Mouse (Mus musculus) left cerebral cortex, postnatal 10 days (tissue): ENCODE data around the gene Sp110. TPM values are rescaled to one million over a fixed set of nuclear protein-coding genes. Genes with fewer than 3 reads are reported as not detected.
"Not testable (repeated sequence)": the region's sequence is repeated elsewhere in the genome, so short reads cannot be mapped to it uniquely, and the experiment has no call there.

Source experiments
- DNase-seq, 2 experiments: peaks; one replicate each; pipeline ENCODE4 v3.0.0; 2021 to 2022; ENCODE audit warnings: low spot score in 2 of 2, mixed read lengths in 1 of 2; ENCODE audit errors: extremely low spot score in 1 of 2
- intact Hi-C: fragments of 180-260 bp; cut with DNase I; formaldehyde crosslinking; loops from one replicate; pipeline ENCODE4 v1.15.1; 2025
- total RNA-seq, 2 experiments: library from RNA; stranded (reverse); gene quantifications; 2 replicates each; pipeline ENCODE4 v1.2.3; 2021

Sp110 gene
- total RNA-seq: under 1 TPM; 0.51 to 0.95 TPM

DNA sequence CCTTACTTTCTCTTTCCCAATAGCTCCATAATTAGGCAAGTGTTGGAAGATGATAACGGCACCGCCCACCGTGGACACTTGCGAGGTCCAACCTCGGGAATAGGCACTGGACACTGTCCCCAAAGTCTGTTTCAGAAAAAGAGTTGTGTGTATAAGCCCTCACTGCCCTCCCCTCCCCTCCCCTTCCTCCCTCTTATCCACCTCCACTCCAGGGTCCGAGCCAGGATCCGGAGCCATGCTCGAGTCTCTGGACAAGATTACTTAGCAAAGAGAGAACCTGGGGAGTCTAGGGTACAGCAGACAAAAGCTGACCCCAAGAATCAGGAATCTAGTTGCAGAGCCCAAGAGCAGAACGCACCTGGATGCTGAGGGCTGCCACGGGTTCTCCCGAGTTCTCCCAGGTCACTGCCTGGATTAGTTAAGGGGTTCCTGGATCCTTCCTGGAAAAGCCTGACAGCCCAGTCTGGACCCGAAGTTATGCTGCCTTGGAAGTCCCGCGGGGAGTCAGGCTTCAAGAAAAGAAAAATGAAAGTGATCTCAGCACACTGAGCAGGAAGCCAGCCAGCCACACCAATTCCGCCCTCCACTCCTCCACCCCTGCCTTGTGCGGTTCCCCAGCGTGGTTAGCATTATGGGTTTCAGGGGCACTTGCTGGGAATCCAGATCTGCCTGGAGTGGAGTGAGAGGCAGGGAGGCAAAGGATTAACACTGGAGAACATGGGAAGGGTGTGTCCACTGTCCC is at the start of gene Sp110:
Gene Sp110 (minus strand): TSS at position 547 of the 742 bp plus-strand sequence.
- intact Hi-C loops, DNase-seq: not testable (repeated sequence)

DNA sequence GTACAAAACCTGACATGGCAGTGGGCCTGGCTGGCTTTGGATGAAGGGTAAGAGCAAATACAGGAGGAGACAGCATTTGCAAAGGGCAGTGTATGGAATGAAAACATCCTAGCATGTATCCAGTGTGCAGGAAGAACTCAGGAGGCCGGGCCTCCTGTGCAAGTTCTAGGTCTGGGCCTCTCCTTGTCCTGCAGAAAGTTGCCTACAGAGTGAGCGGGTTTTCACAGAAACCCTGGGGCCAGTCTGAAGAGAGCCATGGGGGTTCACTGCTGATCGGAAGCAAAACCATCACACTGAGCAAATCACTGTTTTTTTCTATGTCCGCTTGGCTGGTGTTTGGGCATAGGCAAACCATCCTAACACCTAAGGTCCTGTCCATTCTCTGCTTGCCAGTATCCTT is 39.5 kb upstream of the Sp110 start:
- DNase-seq: peak in 1 of 2 experiments; percentile 37

DNA sequence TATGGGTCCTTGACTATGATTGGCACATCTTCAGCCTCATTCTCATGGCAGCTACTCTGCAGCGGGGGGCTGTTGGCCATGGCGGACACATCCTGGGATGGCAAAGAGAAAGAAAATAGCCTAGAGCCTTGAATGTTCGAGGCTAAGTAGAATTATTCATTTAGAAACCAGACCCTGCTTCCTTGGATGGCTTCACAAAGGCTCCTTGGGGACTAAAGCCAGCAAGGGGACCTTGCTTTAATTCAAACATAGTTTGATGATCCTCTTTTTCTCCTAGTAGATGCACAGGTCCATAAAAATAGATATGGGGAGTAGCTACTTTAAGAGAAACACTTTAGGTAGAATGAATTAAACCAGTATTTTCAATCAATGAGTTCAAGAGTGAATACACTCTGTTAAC is 38.3 kb upstream of the Sp110 start:
- DNase-seq, intact Hi-C loops: not testable (repeated sequence)

More for the DNA sequence above, 39.5 kb upstream of the Sp110 start:
- intact Hi-C loops: not testable (repeated sequence)

DNA sequence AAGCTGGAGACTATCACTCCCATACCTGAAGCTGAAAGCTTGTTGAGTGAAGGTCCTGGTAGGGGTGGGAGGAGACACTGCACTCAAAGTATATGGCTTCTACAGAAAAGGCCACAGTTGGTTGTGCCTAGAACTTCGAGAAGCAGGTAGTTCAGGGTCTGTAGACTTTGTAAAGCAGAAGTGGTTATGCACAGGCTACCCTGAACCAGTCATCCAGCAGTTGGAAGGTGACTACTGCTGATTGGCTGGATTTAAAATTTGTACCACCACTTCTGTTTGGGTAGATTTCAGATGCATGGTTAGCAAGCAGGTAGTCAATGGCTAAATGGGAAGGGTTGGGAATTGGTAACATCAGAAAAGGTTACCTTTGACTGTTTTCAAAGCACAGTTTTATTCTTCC is 20.1 kb upstream of the Sp110 start:
- intact Hi-C loops, DNase-seq: not testable (repeated sequence)

DNA sequence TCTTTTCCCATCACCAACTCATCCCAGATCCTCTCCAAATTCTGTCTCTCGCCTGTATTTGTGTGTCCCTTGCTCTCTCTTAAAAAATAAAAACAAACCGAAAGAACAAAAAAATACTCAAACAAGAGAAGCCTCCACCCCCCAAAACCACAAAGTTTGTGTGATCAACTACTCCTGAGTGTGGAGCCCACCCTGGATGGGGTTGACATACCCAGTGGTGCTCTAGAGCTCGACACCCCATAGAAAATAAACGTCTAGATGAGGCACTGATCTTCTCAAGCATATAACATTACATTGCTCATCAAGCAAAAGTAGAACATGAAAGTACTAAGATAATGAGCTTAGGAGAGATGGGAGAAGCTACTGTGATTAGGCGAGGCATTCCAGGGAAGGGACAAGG is 18.5 kb upstream of the Sp110 start:
- DNase-seq, intact Hi-C loops: not testable (repeated sequence)

DNA sequence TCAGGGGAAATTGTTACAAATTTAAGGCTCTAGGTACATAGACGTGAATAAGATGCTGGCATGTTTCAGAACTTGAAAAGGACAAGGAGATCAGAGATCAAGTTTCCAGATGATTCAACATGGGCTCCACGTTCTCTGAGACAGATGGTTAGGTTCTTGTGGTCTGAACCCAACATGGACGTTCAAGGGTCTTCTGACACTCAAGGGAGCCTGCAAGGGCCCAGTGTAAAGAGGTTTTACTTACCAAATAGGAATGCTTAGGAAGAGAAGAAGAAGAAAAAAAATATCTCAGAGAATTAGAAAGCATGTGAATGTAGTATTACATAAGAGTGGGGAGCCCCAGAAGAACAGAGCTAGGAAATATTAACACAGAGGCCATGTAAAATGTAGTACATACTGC is 17.2 kb upstream of the Sp110 start:
- intact Hi-C loops: not testable (repeated sequence)

DNA sequence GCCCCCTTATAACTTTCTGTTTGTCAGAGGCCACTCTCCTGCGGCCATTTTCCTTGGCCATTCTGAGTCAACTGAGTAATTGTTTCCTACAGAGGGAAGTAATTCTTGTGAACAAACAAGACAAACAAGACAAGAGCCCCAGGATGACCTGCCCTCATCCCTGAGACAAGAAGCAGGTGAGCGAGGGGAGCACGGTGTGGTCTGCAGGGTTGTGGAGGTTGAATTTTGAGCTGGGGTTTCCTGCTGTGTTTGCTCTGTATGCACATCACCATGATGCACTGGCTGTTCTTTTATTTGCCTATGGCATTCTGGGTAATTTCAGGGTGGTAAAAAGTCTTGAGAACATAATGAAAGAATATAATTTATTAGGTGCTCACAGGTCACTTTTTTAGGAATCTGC is 16.5 kb upstream of the Sp110 start:
- DNase-seq, intact Hi-C loops: not testable (repeated sequence)

More for the DNA sequence above, 17.2 kb upstream of the Sp110 start:
- not testable (repeated sequence) for DNase-seq

DNA sequence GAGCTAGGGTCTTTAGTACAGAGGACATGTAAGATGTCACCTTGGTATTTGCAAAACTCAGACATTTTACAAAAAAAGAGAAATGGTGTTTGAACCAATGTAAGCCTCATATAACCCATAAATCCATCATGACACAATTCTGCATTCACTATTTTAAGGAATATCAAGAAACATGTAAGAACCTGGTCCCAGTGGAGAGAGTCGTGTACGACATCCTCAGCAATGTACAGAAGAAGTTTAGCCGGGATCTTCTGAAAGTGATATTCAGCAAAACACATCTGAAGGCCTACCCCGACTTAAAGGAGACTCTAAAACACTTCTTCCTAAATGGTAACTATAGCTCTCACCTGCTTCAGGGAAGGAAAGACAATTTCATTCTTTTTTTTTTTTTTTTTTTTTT is 12.0 kb upstream of the Sp110 start:
- DNase-seq, intact Hi-C loops: not testable (repeated sequence)

DNA sequence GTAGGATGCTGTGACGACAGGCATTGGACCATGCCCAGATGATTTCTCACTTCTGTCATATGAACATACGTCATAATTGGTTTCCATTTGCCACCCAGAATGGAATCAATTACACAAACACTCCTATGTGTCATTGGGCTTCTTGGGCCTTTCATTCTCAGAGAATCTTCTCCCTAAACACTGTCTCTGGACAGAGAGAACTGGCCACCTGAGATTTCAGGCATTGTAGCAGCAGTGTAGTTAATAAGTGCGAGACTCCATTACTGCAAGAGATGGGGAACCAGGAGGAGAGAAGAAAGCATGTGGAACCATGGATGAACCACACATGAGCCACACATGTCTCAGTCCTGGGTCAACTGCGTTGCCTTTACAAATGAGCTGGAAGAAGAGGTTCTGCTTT is 9.7 kb upstream of the Sp110 start:
- DNase-seq, intact Hi-C loops: not testable (repeated sequence)

DNA sequence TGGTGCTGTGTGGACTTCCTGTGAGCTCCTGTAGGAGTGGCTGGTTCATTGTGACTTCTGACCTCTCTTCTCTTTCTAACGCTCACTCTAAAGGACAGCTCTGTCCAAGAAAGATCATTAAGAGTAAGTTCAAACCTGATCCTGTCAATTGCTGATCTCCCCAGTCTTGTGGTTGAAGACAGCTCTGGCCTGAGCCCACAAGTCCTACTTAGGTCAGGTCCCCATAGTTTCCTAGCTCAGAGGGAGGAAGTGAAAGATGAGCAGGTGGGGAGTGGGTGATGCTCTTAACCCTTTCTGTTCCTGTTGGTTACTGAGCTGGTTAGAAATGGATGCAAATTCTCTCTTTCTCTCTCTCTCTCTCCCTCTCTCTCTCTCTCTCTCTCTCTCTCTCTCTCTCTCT is 5.7 kb upstream of the Sp110 start:
- intact Hi-C loops, DNase-seq: not testable (repeated sequence)

DNA sequence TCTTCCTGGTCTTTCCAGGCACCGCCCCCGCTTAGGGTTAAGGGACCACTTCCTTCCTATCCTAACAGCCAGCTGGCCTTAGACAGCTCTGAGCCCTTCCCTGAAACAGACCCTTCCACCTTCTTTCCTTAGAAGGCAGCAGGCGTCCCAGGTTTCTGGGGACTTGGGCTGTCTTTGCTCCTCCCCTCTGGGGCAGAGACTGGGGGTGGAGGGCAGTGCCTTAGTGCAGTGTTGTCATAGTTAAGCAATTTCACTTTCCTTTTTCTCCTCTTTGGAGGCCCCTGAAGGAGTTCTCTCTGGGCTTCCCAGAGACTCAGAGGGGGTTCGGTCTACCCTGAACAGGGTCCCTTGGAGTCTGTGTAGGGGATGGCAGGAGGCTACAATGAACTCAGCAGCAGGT is 2.2 kb upstream of the Sp110 start:
- intact Hi-C loops, DNase-seq: not testable (repeated sequence)

DNA sequence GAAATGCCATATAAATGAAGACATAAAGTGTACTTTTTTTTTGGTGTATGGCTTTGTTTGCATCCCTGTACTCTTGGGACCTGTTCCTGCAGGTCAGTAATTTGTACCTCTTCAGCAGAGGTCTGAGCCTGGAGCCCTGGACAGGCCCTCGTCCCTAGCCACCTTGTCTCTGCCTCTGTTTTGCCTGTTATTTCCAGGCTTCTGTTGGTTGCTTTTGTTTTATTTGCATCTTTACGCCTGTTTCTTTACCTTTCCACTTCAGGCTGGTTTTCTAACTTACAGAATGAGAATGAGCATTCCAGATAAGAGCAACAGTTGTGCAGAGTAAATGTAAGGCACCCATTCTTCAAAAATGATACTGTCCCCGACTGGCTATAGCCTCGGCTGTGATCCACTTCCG is 1.5 kb upstream of the Sp110 start, which contains the start of gene Sp140:
Gene Sp140 (plus strand): TSS at position 301 of the 400 bp plus-strand sequence.
- DNase-seq, intact Hi-C loops: not testable (repeated sequence)

DNA sequence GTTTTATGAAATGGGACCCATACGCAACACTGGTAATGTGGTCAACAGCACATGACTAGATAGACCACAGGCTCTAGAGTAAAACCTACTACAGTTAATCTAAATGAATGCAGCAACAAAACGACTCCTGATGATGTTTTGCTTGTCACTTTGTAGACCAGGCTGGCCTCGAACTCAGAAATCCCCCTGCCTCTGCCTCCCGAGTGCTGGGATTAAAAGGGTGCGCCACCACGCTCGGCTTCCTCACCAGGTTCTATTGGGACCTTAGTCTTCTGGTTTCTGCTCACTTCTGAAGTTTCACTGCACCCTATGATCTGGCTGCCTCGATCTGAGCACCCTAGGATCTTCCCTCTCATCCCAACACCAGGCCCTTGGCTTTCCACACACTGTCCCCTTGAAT is 6.1 kb downstream of the Sp110 start:
- intact Hi-C loops, DNase-seq: not testable (repeated sequence)

DNA sequence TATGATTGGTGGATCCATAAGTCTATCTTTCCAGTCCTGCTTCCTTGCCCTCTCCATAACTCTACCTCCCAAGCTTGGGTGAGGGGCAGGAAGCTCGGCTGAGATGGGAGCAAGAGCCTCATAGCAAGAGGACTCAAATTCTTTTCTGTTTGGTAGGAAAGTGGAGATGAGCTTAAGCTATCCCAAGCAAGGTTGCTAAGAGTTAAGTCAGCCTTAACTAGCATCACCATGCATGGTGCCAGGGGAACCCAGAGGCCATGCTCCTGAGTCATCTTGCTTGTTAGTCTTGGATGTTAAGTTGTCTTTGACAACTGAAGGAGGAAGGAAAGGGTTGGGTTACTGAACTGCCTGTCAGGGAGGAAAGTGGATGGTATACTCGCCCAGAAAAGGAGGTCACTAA is 9.9 kb downstream of the Sp110 start:
- DNase-seq, intact Hi-C loops: not testable (repeated sequence)

DNA sequence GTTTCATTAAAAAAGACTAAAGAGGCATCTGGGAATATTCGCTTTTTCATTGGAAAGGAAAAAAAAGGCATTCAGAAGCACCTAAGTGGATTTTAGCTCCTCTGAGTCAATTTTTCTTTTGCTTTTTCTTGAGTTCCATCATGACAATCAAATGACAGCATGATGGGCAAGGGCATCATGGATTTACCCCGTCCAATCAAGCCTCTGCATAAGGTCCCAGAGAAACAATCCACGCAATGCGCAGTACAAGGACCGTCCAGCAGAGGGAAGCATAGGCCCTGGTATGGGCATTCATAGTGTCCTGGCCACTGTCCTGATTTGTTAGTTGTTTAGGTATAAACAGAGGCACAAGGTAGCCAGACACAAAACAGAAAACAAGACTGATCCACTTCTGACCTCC is 17.1 kb downstream of the Sp110 start:
- DNase-seq, intact Hi-C loops: not testable (repeated sequence)

DNA sequence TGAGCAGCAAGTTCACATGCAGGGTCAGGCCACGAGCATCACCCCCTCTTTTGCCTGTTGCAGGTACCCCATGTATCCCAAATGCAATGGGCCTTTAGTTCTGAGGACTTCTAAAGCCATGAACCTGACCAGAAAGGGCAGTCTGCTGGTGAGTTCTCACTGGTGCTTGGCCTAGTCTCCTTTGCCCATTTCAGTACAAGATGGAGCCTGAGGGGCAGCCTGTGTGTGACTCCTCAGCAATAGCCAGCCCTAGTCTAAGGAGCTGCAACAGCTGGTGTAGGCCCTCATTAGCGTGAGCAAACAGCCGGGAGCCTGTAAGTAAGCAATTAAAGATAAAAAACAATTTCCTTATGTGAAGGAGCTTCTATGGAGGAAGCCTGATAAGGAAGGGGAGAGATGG is 18.0 kb downstream of the Sp110 start:
- DNase-seq, intact Hi-C loops: not testable (repeated sequence)

DNA sequence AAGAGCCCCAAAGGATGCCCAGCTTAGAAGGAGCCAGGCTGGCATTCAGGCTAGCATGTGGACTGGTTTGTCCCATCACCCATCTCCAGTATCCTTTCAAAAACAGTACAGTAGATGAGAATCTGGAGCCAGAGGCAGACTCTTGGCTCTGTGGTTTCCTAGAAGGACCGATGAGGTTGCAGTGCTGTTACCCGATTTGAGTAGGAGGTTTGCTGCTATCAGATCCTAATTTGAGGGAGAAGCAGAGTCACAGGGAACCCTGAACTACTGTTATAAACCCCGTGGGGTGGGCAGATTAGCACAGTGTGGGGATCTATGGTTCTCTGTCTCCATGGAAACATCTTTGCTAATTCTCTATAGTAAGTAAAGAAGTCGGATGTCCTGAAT is 18.5 kb downstream of the Sp110 start:
- intact Hi-C loops: not testable (repeated sequence)

DNA sequence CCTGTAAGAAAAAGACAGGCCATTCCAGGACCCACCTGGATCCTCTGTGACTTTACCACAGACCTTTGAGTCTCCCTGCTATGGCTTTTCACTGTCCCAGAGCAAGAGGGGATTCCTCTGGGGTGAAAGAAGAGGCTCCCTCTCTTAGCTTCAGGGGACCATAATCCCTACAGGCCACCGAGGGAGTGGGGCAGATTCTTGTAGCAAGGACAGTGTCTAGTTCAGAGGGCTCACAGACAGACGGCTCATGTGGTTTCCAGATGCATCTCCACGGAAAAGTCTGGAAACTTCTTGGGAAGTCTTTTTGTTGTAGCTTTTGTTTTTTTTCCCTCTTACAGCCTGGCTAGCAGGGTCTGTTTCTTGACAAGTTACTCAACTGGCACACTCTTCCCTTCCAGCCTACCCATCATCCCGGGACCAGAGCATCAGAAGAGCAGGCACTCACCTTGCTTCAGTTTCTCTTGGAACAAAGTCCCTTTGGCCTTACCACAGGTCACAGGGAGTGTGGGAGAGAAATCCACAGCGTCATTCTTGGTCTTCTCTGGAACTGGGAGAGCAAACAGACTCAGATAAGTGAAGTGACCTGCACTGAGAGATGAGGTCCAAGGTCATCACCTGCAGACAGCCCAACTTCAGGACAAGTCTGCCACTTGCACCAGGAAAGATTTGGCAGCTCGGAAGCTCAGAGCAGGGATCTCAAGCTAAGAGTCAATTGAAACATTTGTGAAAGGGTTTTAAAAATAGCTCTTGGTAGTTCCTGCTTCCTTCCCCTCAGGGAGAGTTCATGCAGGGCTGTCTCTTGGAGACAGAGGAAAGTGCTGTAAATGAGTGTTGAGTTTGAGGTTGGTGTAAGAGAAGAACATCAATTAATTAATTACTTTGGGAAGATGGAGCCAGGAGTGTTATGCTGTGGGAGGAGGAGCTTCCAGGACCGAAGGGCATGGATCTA is 19.1 kb downstream of the Sp110 start:
- DNase-seq, intact Hi-C loops: not testable (repeated sequence)

More for the DNA sequence above, 18.5 kb downstream of the Sp110 start:
- DNase-seq: not testable (repeated sequence)

DNA sequence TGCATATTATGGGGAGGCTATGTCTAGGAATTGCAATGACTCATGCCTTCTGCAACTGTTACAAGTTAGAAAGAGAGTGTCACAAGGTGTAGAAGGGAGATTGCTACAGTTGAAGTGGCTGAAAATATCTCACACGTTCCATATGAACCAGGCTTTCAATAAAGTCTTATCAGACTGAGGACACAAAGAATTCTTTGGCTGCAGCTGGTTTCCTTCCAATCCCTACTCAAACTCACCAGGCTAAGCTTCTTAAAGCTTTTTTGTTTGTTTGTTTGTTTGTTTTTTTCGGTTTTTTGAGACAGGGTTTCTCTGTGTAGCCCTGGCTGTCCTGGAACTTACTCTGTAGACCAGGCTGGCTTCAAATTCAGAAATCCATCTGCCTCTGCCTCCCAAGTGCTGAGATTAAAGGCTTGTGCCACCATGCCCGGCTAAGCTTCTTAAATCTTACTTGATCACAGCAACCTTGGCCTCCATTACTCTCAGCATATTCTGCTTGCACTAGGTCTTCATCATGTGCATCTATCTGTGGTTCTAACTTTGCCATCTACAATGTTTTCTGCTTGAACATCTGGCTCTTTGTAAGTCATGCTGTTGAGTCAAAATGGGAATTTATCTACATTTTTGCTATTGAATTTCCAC is 20.1 kb downstream of the Sp110 start:
- intact Hi-C loops, DNase-seq: not testable (repeated sequence)
